Mouse (Mus musculus) liver, adult 2 months (tissue): Measurements from ENCODE around the gene Dnah14.

Experiments used
- CTCF ChIP-seq: fragments of 200-500 bp; IDR thresholded peaks from 2 replicates; pipeline ENCODE4 v1.5.1; 2011; ENCODE audit warnings: low read depth, low read length, control low read depth
- POLR2A ChIP-seq: fragments of 200-500 bp; IDR thresholded peaks from 2 replicates; pipeline ENCODE4 v1.6.1; 2011; ENCODE audit warnings: low read length, control low read depth; ENCODE audit not compliant: insufficient read depth; ENCODE audit errors: extremely low read depth

- TF ChIP-seq POLR2A, result no peak
- TF ChIP-seq CTCF, result no peak
Measured at GRCm38 (mm10) chr1:181628276-181628675, 51.9 kb downstream of the Dnah14 start.
